Mouse (Mus musculus): Measurements from ENCODE around the gene Phf11d. TPM values are rescaled to one million over a fixed set of nuclear protein-coding genes. Genes with fewer than 3 reads are reported as not detected.
"Not testable (repeated sequence)": the region's sequence is repeated elsewhere in the genome, so short reads cannot be mapped to it uniquely, and the experiment has no call there.

Phf11d gene
- total RNA-seq (2021) = under 1 TPM; 0.63 to 0.75 TPM
- long read RNA-seq, experiment 1 = 0 reads
- long read RNA-seq, experiment 2 = 0 reads

GRCm38 (mm10) chr14:59365244-59365644 lies at the start of gene Phf11d:
Gene Phf11d (minus strand): TSS chr14:59365470.
- Histone ChIP-seq H3K27ac (no peak within 1 kb of the TSS), H3K4me3 (no peak within 1 kb of the TSS)
- intact Hi-C loops (cut with DNase I) = no loop called here
- no peak for DNase-seq (ENCODE audit: extremely low spot score in 1 of 2, low spot score in 2 of 2)
- TF ChIP-seq CTCF (IDR thresholded peaks at IDR 0.05) = no peak; the same call in none of the 2 replicates

GRCm38 (mm10) chr14:59414979-59415378 lies 49.7 kb upstream of the Phf11d start:
- intact Hi-C loops (cut with DNase I); H3K27ac ChIP-seq; H3K4me3 ChIP-seq; DNase-seq (ENCODE audit: extremely low spot score in 1 of 2, low spot score in 2 of 2): not testable (repeated sequence)

DNA sequence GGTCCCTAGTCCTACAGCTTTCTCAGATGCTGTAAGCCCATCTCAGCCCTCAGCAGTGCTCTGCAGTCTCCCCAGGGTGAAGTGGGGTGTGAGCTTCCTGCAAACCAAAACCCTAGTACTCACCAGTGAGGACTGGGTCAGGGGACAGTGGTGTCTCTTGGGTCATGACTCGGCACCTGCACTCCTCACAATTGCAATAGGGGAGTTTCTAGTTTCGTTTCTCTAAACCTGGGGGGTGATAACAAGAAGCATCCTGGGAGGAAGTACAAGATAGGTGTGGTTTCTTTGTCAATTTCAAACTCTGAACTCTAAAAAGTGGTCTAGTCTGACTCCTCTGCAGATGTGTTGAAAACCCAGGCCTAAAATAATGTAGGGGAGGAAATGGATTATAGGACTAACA lies 31.7 kb upstream of the Phf11d start:
- Histone ChIP-seq H3K4me3 (no peak overlapping the region), H3K27ac (no peak overlapping the region)
- TF ChIP-seq CTCF (IDR thresholded peaks at IDR 0.05) = no peak
- intact Hi-C loops (cut with DNase I) = no loop called here
- DNase-seq (ENCODE audit: extremely low spot score in 1 of 2, low spot score in 2 of 2) = no peak

- TF ChIP-seq CTCF (IDR thresholded peaks at IDR 0.05) = no peak
- DNase-seq (ENCODE audit: extremely low spot score in 1 of 2, low spot score in 2 of 2) = no peak
- no peak within 1 kb of the TSS for H3K4me3 ChIP-seq
Observed at GRCm38 (mm10) chr14:59395281-59395680, 30.0 kb upstream of the Phf11d start, which contains the start of gene Phf11c. Gene Phf11c (minus strand): TSS chr14:59395381.

DNA sequence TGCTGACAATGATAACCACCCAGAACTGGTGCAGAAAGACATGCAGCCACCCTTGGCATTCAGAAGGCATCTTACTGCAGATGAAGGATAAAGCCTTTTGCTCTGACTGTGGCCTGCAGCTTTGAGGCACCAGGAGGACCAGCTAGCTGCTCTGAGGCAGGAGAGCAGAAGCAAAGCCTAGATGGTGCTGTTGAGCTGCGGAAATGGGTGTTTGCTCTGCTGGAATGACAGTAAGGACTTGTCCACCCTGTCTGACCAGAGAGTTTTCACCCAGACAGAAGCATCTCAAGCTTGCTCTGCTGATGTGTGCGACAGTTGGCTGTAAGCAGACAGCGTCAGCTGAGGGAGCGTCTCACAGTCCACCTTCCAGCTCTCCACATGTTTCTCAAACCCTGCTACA lies 24.9 kb upstream of the Phf11d start:
- H3K27ac ChIP-seq; intact Hi-C loops (cut with DNase I): not testable (repeated sequence)
- TF ChIP-seq CTCF (IDR thresholded peaks at IDR 0.05) = peak; percentile 53

More at GRCm38 (mm10) chr14:59395281-59395680, 30.0 kb upstream of the Phf11d start, which contains the start of gene Phf11c:
- H3K27ac ChIP-seq = no peak within 1 kb of the TSS
- intact Hi-C loops (cut with DNase I) = no loop called here

DNA sequence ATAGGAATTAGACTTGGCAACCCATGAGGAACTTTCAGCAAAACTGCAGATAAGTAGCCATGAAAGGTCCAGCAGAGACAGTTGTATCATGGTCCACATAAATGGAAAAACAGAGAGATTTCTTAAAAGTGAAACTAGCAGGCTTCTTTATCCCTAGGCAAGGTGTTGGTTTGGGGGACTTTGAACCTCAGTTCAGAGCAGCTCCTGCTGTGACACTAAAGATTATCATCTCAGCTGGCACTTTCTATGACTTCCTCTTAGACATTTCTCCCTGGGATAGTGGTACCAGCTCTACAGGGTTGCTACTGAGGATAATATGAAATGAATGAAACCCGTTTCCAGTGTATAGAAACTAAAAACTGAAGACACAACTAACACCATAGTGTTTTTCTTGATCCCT lies 24.3 kb upstream of the Phf11d start:
- intact Hi-C loops (cut with DNase I) = loop anchor here (1.0 kb wide), 1 partner anchor 167 kb away; no protein-coding TSS in a partner anchor
- H3K4me3 ChIP-seq = no peak overlapping the region
- DNase-seq (ENCODE audit: extremely low spot score in 1 of 2, low spot score in 2 of 2) = no peak
- no peak overlapping the region for H3K27ac ChIP-seq
- no peak for TF ChIP-seq CTCF (IDR thresholded peaks at IDR 0.05)

More for the DNA sequence above, 24.9 kb upstream of the Phf11d start:
- H3K4me3 ChIP-seq = not testable (repeated sequence)
- peak; percentile 9 to 49 for DNase-seq (ENCODE audit: extremely low spot score in 1 of 2, low spot score in 2 of 2)

DNA sequence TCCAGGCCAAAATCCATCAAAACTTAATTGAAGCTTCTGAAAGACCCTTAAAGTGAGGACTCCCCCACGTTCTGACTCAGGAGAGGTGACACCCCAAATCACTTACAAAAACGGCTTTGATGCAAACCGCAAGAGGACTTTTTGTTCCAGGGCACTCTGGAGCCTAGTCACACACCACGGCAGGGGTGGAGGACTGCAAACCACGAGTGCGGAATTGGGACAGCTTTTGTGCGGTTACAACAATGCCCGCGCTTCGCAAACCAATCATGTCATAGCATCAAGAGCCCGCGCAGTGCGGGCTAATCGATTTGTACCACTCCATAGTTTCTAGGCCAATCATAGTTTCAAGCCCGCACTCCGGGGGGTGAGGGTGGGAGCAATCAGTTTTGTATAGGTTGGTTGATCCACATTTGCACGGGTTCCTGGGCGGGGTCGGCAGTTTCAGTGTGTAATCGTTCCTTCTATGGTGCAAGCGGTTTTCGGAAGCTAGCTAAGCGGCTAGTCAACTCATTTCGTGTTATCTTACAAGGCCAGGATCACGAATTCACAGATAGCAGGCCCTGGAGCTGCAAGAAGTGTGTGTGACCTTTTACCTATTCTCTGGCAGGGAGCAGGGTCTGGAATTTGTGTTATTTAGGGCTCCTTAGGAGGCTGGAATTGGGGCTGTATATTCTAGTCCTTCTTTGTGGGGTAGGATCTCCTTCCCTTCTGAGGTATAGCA lies 5.2 kb upstream of the Phf11d start:
- H3K4me3 ChIP-seq = no peak overlapping the region
- intact Hi-C loops (cut with DNase I) = no loop called here
- H3K27ac ChIP-seq = no peak overlapping the region
- DNase-seq (ENCODE audit: extremely low spot score in 1 of 2, low spot score in 2 of 2) = no peak
- no peak for TF ChIP-seq CTCF (IDR thresholded peaks at IDR 0.05)

GRCm38 (mm10) chr14:59366386-59367105 lies 1.3 kb upstream of the Phf11d start:
- intact Hi-C loops (cut with DNase I) = no loop called here
- DNase-seq (ENCODE audit: extremely low spot score in 1 of 2, low spot score in 2 of 2) = no peak
- TF ChIP-seq CTCF (IDR thresholded peaks at IDR 0.05) = no peak
- H3K27ac ChIP-seq = no peak overlapping the region
- no peak overlapping the region for H3K4me3 ChIP-seq

DNA sequence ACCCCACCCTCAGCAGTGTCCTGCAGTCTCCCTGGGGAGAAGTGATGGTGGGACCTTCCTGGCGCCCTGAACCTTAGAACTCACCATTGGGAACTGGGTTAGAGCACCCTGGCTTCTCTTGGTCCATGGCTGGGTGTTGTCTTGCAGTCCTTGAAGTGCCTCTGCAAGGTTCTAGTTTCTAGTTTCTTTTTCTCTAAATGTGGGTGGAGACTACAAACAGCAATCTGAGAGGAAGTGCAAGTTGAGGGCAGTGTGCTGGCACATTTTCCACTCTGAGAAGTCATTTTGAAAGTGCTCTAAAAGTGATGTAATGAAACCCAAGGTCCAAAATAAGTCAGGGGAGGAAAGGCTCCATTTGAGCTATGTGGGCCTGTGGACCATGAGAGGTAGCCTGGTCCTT lies 24.1 kb downstream of the Phf11d start, which contains the start of gene Phf11b:
TSS of gene Phf11b (minus strand) at position 163 of the 400 bp plus-strand sequence.
- H3K27ac ChIP-seq; intact Hi-C loops (cut with DNase I); H3K4me3 ChIP-seq; DNase-seq (ENCODE audit: extremely low spot score in 1 of 2, low spot score in 2 of 2): not testable (repeated sequence)

DNA sequence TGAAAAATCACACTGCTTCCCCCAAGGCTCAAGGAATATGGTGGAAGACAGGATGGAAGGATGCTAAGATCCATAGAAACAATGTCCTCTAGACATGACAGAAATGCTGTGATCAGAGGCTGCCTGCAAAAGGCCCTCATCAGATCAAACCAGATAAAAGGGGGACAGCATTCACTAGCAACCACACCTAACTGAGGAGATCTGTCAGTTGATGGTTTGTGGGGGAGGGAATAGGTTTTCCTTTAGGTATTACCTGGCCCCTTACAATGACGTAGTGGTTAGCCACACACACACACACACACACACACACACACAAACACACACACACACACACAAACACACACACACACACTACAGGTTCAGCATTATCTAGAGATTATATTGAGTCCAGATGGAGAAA lies 25.7 kb downstream of the Phf11d start:
- Histone ChIP-seq H3K4me3 (no peak overlapping the region), H3K27ac (no peak overlapping the region)
- intact Hi-C loops (cut with DNase I) = no loop called here
- no peak for DNase-seq (ENCODE audit: extremely low spot score in 1 of 2, low spot score in 2 of 2)
- no peak for TF ChIP-seq CTCF (IDR thresholded peaks at IDR 0.05)

DNA sequence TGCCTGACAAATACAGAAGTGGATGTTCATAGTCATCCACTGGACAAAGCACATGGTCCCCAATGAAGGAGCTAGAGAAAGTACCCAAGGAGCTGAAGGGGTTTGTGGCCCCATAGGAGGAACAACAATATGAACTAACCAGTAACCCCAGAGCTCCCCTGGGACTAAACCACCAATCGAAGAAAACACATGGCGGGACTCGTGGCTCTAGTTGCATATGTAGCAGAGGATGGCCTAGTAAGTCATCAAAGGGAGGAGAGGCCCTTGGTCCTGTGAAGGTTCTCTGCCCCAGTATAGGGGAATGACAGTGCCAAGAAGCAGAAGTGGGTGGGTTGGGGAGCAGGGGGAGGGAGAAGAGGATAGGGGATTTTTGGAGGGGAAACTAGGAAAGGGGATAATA lies 29.2 kb downstream of the Phf11d start:
- intact Hi-C loops (cut with DNase I); DNase-seq (ENCODE audit: extremely low spot score in 1 of 2, low spot score in 2 of 2); H3K27ac ChIP-seq; H3K4me3 ChIP-seq: not testable (repeated sequence)

DNA sequence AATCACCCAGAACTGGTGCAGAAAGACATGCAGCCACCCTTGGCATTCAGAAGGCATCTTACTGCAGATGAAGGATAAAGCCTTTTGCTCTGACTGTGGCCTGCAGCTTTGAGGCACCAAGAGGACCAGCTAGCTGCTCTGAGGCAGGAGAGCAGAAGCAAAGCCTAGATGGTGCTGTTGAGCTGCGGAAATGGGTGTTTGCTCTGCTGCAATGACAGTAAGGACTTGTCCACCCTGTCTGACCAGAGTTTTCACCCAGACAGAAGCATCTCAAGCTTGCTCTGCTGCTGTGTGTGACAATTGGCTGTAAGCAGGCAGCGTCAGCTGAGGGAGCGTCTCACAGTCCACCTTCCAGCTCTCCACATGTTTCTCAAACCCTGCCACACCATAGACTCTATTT lies 34.8 kb downstream of the Phf11d start:
- peak; percentile 52 for TF ChIP-seq CTCF (IDR thresholded peaks at IDR 0.05)
- not testable (repeated sequence) for H3K27ac ChIP-seq, H3K4me3 ChIP-seq
- intact Hi-C loops (cut with DNase I) = loop anchor here (5.0 kb wide), 1 partner anchor 227 kb away; no protein-coding TSS in a partner anchor
- peak; percentile 15 to 35 for DNase-seq (ENCODE audit: extremely low spot score in 1 of 2, low spot score in 2 of 2)

DNA sequence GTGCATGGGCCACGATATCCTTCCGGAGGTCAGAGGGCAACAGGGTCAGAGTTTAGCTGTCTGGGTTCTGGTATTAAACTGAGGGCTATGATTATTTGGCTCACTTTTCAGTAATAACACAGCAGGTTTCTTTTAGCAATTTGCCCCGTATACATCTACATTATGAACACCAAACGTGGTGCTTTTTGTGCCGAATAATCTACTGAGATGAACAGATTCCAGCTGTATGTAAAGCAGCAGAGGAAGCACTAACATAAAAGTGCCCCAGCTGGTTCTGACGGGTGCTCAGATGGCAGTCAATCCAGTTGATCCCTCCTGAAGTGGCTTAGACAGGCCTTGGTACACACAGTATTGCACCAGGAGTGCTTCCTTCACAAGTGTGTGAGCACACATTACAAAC lies 45.3 kb downstream of the Phf11d start:
- DNase-seq (ENCODE audit: extremely low spot score in 1 of 2, low spot score in 2 of 2); H3K4me3 ChIP-seq; intact Hi-C loops (cut with DNase I): not testable (repeated sequence)

DNA sequence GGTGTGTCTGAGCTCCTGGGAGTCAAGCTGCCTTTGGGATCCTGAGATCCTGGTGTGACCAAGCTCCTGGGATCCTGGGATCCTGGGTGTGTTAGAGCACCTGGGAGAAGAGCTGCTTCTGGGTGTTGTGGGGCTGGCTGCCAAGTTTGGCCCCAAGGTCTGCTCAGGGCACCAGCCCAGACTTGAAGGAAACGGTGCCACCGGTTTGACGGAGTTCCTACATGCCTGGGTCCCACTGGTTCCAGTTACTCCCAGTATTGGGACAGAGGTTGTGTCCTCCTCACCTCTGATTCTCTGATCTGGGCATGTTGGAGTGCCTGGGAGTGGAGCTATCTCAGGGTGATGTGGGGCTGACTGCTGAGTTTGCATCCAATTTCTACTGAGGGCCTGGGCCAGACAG lies 46.2 kb downstream of the Phf11d start:
- H3K27ac ChIP-seq; H3K4me3 ChIP-seq; intact Hi-C loops (cut with DNase I); DNase-seq (ENCODE audit: extremely low spot score in 1 of 2, low spot score in 2 of 2): not testable (repeated sequence)

More for the DNA sequence above, 45.3 kb downstream of the Phf11d start:
- H3K27ac ChIP-seq = not testable (repeated sequence)

Data from left cerebral cortex, adult 2 months (tissue).